18 mouse cellular contexts compared by ENCODE assay signal in the genomic region with DNA sequence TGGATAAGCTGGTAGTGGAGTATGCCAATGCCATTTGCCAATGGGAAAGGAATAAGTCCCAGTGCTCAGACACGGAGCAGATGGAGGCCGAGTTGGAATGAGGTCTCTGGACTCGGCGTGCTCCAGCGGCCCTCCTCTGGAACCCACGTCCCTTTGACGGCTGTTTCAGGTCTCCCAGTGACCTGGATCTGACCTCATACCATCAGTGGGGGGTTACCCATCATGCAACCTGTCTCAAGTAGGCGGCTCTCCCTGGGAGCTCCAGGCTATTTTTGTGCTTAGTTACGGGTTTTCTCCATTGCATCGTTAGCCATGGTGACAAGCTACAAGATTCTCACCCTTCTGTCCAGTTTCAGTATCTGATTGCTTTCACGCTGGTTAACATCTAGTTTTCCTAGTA. TPM values are rescaled to one million over a fixed set of nuclear protein-coding genes. Genes with fewer than 3 reads are reported as not detected.
DNase-seq lines count a peak whose midpoint lies in the region; ATAC-seq and TF ChIP-seq lines count a peak whose summit lies in the region.
"Had no signal": no experiment of that assay in that cellular context is flagged by ENCODE, and none has a peak within 500 bp of the region (broad histone marks: within the 10 kb centered on the region; RNA-seq: fewer than 3 reads in every experiment).

No protein-coding gene starts in this region.

- H3K9me3 ChIP-seq in midbrain, embryonic 16.5 days (replicated peaks; ENCODE audit: control insufficient read depth, low read length, poor library complexity, severe bottlenecking): no peaks in the 10 kb centered on the region
- H3K9me3 ChIP-seq in midbrain, embryonic 10.5 days (replicated peaks): no peaks in the 10 kb centered on the region
- H3K9me3 ChIP-seq: limb, embryonic 13.5 days had no signal

- H3K4me3 ChIP-seq in midbrain, embryonic 16.5 days (ENCODE audit: low read depth, low read length): no peak overlapping the region
- no peak overlapping the region for H3K4me3 ChIP-seq in midbrain, embryonic 10.5 days
- no peak overlapping the region for H3K4me3 ChIP-seq in olfactory bulb, adult 2 months (ENCODE audit: insufficient read depth, low read depth, low read length)
- H3K4me3 ChIP-seq: limb, embryonic 13.5 days had no signal

- ATAC-seq in midbrain, embryonic 16.5 days: no peak
- no peak for ATAC-seq in monocyte, adult 5-6 weeks (replicated peaks; ENCODE audit: insufficient number of reproducible peaks, low FRiP score, low TSS enrichment, poor library complexity, severe bottlenecking)
- ATAC-seq: forebrain, embryonic 14.5 days had no signal

- no peak overlapping the region for H3K4me2 ChIP-seq in midbrain, embryonic 16.5 days (ENCODE audit: low read length)
- H3K4me2 ChIP-seq: limb, embryonic 13.5 days had no signal

- H3K4me1 ChIP-seq in midbrain, embryonic 16.5 days (ENCODE audit: control insufficient read depth, insufficient read depth, low read length): no peaks in the 10 kb centered on the region; the same call in 1 of the 2 replicates
- peaks cover 11% of the 10 kb centered on the region; the same call in 1 of the 2 replicates for H3K4me1 ChIP-seq in midbrain, embryonic 10.5 days
- peaks cover 51% of the 10 kb centered on the region for H3K4me1 ChIP-seq in olfactory bulb, adult 2 months (ENCODE audit: control insufficient read depth, insufficient read depth, low read length)

- no peak for TF ChIP-seq CTCF in olfactory bulb, adult 2 months (IDR thresholded peaks at IDR 0.05; ENCODE audit: insufficient read depth, low read depth, low read length)

- no peak for TF ChIP-seq POLR2A in olfactory bulb, adult 2 months (IDR thresholded peaks at IDR 0.05; ENCODE audit: insufficient read depth, low read depth, low read length)

- intact Hi-C loops in heart, postnatal 25 days (cut with DNase I): no loop called here

- peak; percentile 34 to 46 for DNase-seq in cerebellum, postnatal 14 days
- no peak for DNase-seq in cerebellum, adult 9-11 months
- peak; percentile 26 for DNase-seq in heart, postnatal 4 days
- DNase-seq in heart, postnatal 25 days (ENCODE audit: low spot score): no peak
- DNase-seq in midbrain, embryonic 10.5 days (ENCODE audit: low spot score): no peak
- DNase-seq: adrenal gland, postnatal 14 days; kidney, adult 18-20 months; kidney, postnatal 36 days; lung, postnatal 36 days; thymus, postnatal 25 days had no signal

- no peaks in the 10 kb centered on the region for H3K27me3 ChIP-seq in midbrain, embryonic 16.5 days (ENCODE audit: control insufficient read depth, insufficient read depth, low read depth, low read length)
- H3K27me3 ChIP-seq in midbrain, embryonic 10.5 days (ENCODE audit: low read depth, poor library complexity, severe bottlenecking): no peaks in the 10 kb centered on the region
- H3K27me3 ChIP-seq: limb, embryonic 13.5 days had no signal

- no peak overlapping the region for H3K9ac ChIP-seq in midbrain, embryonic 16.5 days (ENCODE audit: low read depth, low read length)
- H3K9ac ChIP-seq: limb, embryonic 13.5 days had no signal

- peaks cover 34% of the 10 kb centered on the region for H3K36me3 ChIP-seq in midbrain, embryonic 16.5 days (ENCODE audit: control insufficient read depth, insufficient read depth, low read length)
- peaks cover 70% of the 10 kb centered on the region for H3K36me3 ChIP-seq in midbrain, embryonic 10.5 days

- H3K27ac ChIP-seq in midbrain, embryonic 16.5 days (ENCODE audit: low read length): 0 out of 2 replicates have a peak overlapping the region, but pooled peaks have one; percentile 8
- no peak overlapping the region for H3K27ac ChIP-seq in midbrain, embryonic 10.5 days (replicated peaks)
- peak overlapping the region; percentile 43 for H3K27ac ChIP-seq in olfactory bulb, adult 2 months (ENCODE audit: insufficient read depth, low read depth, low read length)
- H3K27ac ChIP-seq: limb, embryonic 13.5 days had no signal

- 80% methylated on average over 11 of the region's 11 CpGs for WGBS in midbrain, embryonic 16.5 days
- WGBS in midbrain, embryonic 10.5 days: 86% methylated on average over 11 of the region's 11 CpGs
- 33% methylated on average over 11 of the region's 11 CpGs for WGBS in olfactory bulb, adult 2 months

RNA-seq across cellular contexts. Expression of gene Rlbp1, which starts 26.8 kb away (rescaled TPM):
- total RNA-seq in heart, postnatal 4 days (2021): not detected
- not detected for total RNA-seq in heart, postnatal 25 days (2021)
- polyA plus RNA-seq in midbrain, embryonic 16.5 days (2015; fragmentation: Nextera tagmentation; extraction: Ambion mirVana): 15.0 and 17.1 TPM in 2 replicates
- 0.31 and 0.91 TPM in 2 replicates for polyA plus RNA-seq in midbrain, embryonic 10.5 days (2016; fragmentation: Nextera tagmentation; extraction: Ambion mirVana)
- polyA plus RNA-seq in olfactory bulb, adult 2 months (2012; ENCODE audit: insufficient read depth, insufficient read length, low replicate concordance, missing spikeins): not detected in 2 replicates
- total RNA-seq in monocyte, adult 5-6 weeks (2017): not detected in 3 replicates
- total RNA-seq: adrenal gland, postnatal 14 days; granulocyte monocyte progenitor cell, adult 5-6 weeks had no signal
- polyA plus RNA-seq: small intestine, adult 2 months; stomach, embryonic 14.5 days had no signal

RNA-seq across cellular contexts. Expression of gene Fanci, which starts 31.7 kb away (rescaled TPM):
- total RNA-seq in heart, postnatal 4 days (2021): 1 to 10 TPM; 7.0 to 8.1 TPM
- total RNA-seq in heart, postnatal 25 days (2021): under 1 TPM; 0.13 to 0.25 TPM
- polyA plus RNA-seq in midbrain, embryonic 16.5 days (2015; fragmentation: Nextera tagmentation; extraction: Ambion mirVana): 1.7 and 1.9 TPM in 2 replicates
- polyA plus RNA-seq in midbrain, embryonic 10.5 days (2016; fragmentation: Nextera tagmentation; extraction: Ambion mirVana): 20.9 and 22.6 TPM in 2 replicates
- not detected in 2 replicates for polyA plus RNA-seq in olfactory bulb, adult 2 months (2012; ENCODE audit: insufficient read depth, insufficient read length, low replicate concordance, missing spikeins)
- total RNA-seq in monocyte, adult 5-6 weeks (2017): 2.6 to 5.1 TPM (median 4.6 TPM) in 3 replicates

Comparison
In these comparisons a context has a peak if more than half of its experiments do, and no peak if none do; other contexts are left out.
1. DNase-seq: peak in cerebellum, postnatal 14 days (2 of 2) and heart, postnatal 4 days (single experiment); none in cerebellum, adult 9-11 months (single experiment), heart, postnatal 25 days (single experiment) and midbrain, embryonic 10.5 days (single experiment).